Mouse (Mus musculus) liver, embryonic 11.5 days (tissue): ENCODE data around the gene Arpc4. TPM values are rescaled to one million over a fixed set of nuclear protein-coding genes. Genes with fewer than 3 reads are reported as not detected.
A peak's percentile ranks its signal among the peaks of the same experiment; 100 is the strongest.

Source experiments
- ATAC-seq: fragments of 200-750 bp; cut with Nextera tagmentation; replicated peaks from 2 replicates; pipeline ENCODE4 v1.8.0; 2017; ENCODE audit warnings: moderate number of reproducible peaks, mild to moderate bottlenecking, moderate TSS enrichment, moderate library complexity; ENCODE audit not compliant: low FRiP score
- DNase-seq: peaks from one replicate; pipeline ENCODE4 v3.0.0-alpha.2; 2017; ENCODE audit warnings: low spot score
- H3K27ac ChIP-seq: fragments of 300-500 bp; sonication (generic); 2 replicates; pipeline ENCODE4 v1.5.1; 2014; ENCODE audit warnings: mild to moderate bottlenecking, low read depth, low read length, control low read depth
- H3K27me3 ChIP-seq: fragments of 300-500 bp; sonication (generic); replicated peaks from 2 replicates; pipeline ENCODE4 v1.6.1; 2014; ENCODE audit warnings: low read length, mixed read lengths; ENCODE audit not compliant: control insufficient read depth, insufficient read depth
- H3K36me3 ChIP-seq: fragments of 300-500 bp; sonication (generic); 2 replicates; pipeline ENCODE4 v1.6.1; 2014; ENCODE audit warnings: mild to moderate bottlenecking, low read length, moderate library complexity, mixed read lengths; ENCODE audit not compliant: control insufficient read depth, insufficient read depth
- H3K4me1 ChIP-seq: fragments of 300-500 bp; sonication (generic); replicated peaks from 2 replicates; pipeline ENCODE4 v1.6.1; 2014; ENCODE audit warnings: low read length, mixed read lengths; ENCODE audit not compliant: control insufficient read depth, insufficient read depth
- H3K4me2 ChIP-seq: fragments of 300-500 bp; sonication (generic); 2 replicates; pipeline ENCODE4 v1.6.1; 2014; ENCODE audit warnings: mild to moderate bottlenecking, control low read depth, moderate library complexity
- H3K4me3 ChIP-seq: fragments of 300-500 bp; sonication (generic); 2 replicates; pipeline ENCODE4 v1.5.1; 2014; ENCODE audit warnings: low read depth, low read length, control low read depth
- H3K9ac ChIP-seq: fragments of 300-500 bp; sonication (generic); 2 replicates; pipeline ENCODE4 v1.6.1; 2014; ENCODE audit warnings: low read depth, low read length, control low read depth
- H3K9me3 ChIP-seq: fragments of 300-500 bp; sonication (generic); 2 replicates; pipeline ENCODE4 v1.6.1; 2016; ENCODE audit warnings: low read length, inconsistent platforms, mixed read lengths; ENCODE audit not compliant: control insufficient read depth
- WGBS: fragments of 180-500 bp; shearing (Covaris S2); extraction: QIAGEN DNeasy Blood & Tissue Kit; methylation state at CpG from one replicate; pipeline ENCODE4 v1.1.7; 2014; 5-methylcytosine and 5-hydroxymethylcytosine counted together
- polyA plus RNA-seq: library from polyadenylated mRNA; unstranded; fragments of >200 nt; fragmentation: Nextera tagmentation; extraction: Ambion mirVana; gene quantifications from 2 replicates; pipeline ENCODE4 v1.2.1, GENCODE M21; 2014

The Arpc4 gene
- polyA plus RNA-seq, 1 experiment from 2014 or later: 239 TPM

DNA sequence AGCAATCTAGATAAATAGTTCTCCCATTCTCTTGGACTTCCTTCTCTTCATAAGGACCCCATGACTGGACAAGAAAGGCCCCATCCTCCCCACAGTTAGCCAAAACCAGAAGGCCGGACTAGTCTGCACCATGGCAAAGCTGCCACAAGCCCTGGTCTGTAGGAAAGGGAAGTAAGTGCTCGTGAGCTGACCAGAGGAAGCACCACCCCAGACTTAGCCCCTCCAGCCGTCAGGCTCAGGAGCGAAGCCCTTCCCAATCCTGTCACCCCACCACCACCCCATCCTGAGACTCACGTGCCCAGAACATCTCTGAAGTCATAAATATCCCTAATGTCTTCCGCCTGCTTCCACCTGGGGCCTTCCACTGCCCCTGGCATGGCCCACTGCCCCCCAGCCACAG is 36.3 kb upstream of the Arpc4 start:
- ATAC-seq (no peak), DNase-seq (no peak)
- Histone ChIP-seq H3K9ac (0 out of 2 replicates have a peak overlapping the region, but pooled peaks have one; percentile 12), H3K4me1 (peaks cover 17% of the 10 kb centered on the region), H3K9me3 (no peaks in the 10 kb centered on the region), H3K4me3 (no peak overlapping the region), H3K27ac (peak overlapping the region; percentile 16; the same call in 1 of the 2 replicates), H3K36me3 (0 out of 2 replicates have a peak, but pooled peaks cover 2% of the 10 kb centered on the region), H3K27me3 (no peaks in the 10 kb centered on the region), H3K4me2 (peak overlapping the region; percentile 6; the same call in 1 of the 2 replicates)
- 63% methylated on average over 6 of the region's 6 CpGs for WGBS

- Histone ChIP-seq H3K4me2 (peak overlapping the region; percentile 86), H3K36me3 (0 out of 2 replicates have a peak, but pooled peaks cover 2% of the 10 kb centered on the region), H3K27me3 (no peaks in the 10 kb centered on the region), H3K9ac (no peak overlapping the region), H3K9me3 (no peaks in the 10 kb centered on the region), H3K4me1 (peaks cover 13% of the 10 kb centered on the region), H3K4me3 (no peak overlapping the region), H3K27ac (no peak overlapping the region)
- WGBS: 36% methylated on average over 4 of the region's 7 CpGs
- ATAC-seq (no peak), DNase-seq (no peak)
Observed at GRCm38 (mm10) chr6:113342297-113342696, 35.6 kb upstream of the Arpc4 start.

- Histone ChIP-seq H3K9ac (peak within 1 kb of the TSS; percentile 71), H3K36me3 (0 out of 2 replicates have a peak, but pooled peaks cover 2% of the 10 kb centered on the region), H3K4me3 (peak within 1 kb of the TSS; percentile 61), H3K27me3 (no peaks in the 10 kb centered on the region), H3K4me1 (peaks cover 13% of the 10 kb centered on the region), H3K4me2 (peak within 1 kb of the TSS; percentile 86), H3K9me3 (no peaks in the 10 kb centered on the region), H3K27ac (no peak within 1 kb of the TSS)
- peak; percentile 79 for ATAC-seq
- DNase-seq: peak; percentile 72
- WGBS: 17% methylated on average over 32 of the region's 32 CpGs
Observed at GRCm38 (mm10) chr6:113343177-113344092, 34.5 kb upstream of the Arpc4 start, which contains the start of gene Camk1. Gene Camk1, minus strand, starts transcription at chr6:113343984.

DNA sequence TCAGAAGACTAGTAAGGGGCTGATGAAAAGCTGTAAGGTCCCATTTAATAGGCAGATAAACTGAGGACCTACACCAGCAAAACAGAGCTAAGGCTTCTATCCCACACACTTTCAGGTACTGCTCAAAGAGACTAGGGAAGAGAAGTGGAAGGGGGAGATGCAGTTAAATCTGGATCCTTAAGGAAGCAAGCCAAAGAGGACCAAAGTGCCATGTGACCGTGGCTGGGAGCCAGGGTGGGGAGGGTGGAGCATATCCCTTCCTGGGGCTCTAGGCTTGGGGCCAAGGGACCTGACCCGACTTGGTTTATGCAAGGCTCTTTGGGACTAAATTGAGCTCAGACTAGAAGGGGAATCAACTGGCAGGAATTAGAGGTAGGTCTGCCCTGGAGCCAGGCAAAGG is 33.6 kb upstream of the Arpc4 start:
- no peak for ATAC-seq

DNA sequence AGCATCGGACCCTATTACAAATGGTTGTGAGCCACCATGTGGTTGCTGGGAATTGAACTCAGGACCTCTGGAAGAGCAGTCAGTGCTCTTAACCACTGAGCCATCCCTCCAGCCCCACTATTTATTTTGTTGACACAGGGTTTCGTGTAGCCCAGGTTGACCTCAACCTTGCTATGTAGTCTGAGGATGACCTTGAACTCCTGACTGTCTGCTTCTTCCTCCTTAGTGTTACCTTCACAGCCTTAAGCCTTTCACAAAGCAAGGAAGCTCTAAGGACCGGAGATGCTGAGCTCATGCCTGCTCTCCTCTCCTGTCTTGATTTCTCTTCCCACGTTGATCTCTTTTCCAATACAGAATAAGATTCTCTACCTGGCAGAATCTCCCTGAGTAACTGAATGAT is 31.0 kb upstream of the Arpc4 start:
- Histone ChIP-seq H3K27me3 (no peaks in the 10 kb centered on the region), H3K27ac (no peak overlapping the region)
- 75% methylated on average over 4 of the region's 4 CpGs for WGBS

More for the DNA sequence above, 33.6 kb upstream of the Arpc4 start:
- Histone ChIP-seq H3K27ac (no peak overlapping the region), H3K27me3 (no peaks in the 10 kb centered on the region), H3K4me2 (peak overlapping the region; percentile 86), H3K4me1 (peaks cover 13% of the 10 kb centered on the region), H3K36me3 (0 out of 2 replicates have a peak, but pooled peaks cover 2% of the 10 kb centered on the region), H3K9me3 (no peaks in the 10 kb centered on the region), H3K9ac (peak overlapping the region; percentile 71), H3K4me3 (no peak overlapping the region)
- DNase-seq: no peak
- 69% methylated on average over 2 of the region's 2 CpGs for WGBS

GRCm38 (mm10) chr6:113350538-113350937 is 27.4 kb upstream of the Arpc4 start:
- no peaks in the 10 kb centered on the region for H3K27me3 ChIP-seq
- H3K36me3 ChIP-seq: no peaks in the 10 kb centered on the region
- no peak overlapping the region for H3K4me2 ChIP-seq
- peaks cover 7% of the 10 kb centered on the region; the same call in 1 of the 2 replicates for H3K4me1 ChIP-seq
- no peak overlapping the region for H3K27ac ChIP-seq
- H3K9me3 ChIP-seq: no peaks in the 10 kb centered on the region
- no peak overlapping the region for H3K9ac ChIP-seq
- H3K4me3 ChIP-seq: no peak overlapping the region
- ATAC-seq: no peak
- no peak for DNase-seq

More for the DNA sequence above, 31.0 kb upstream of the Arpc4 start:
- Histone ChIP-seq H3K4me1 (peaks cover 16% of the 10 kb centered on the region), H3K4me3 (no peak overlapping the region), H3K4me2 (no peak overlapping the region), H3K36me3 (no peaks in the 10 kb centered on the region), H3K9me3 (no peaks in the 10 kb centered on the region), H3K9ac (no peak overlapping the region)
- ATAC-seq: no peak
- DNase-seq: no peak

DNA sequence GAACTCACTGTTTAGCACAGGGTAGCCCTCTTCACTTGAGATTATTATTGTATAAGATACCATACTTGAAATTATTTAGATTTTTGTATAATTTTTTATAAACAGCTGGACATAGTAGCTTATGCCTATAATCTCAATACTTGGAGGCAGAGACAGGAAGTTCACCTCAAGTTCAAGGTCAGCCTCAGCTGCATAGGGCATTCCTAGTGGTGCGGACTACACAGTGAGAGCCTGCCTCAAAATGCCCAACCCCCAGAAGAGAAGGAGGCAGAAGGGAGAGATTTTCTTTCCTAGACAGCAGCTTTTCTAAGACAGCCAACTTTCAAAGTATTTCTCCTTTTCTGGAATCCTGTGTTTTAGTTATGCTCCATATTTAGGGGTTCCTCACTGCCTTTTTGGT is 26.8 kb upstream of the Arpc4 start:
- H3K4me3 ChIP-seq: no peak overlapping the region
- H3K9ac ChIP-seq: no peak overlapping the region
- no peaks in the 10 kb centered on the region for H3K36me3 ChIP-seq
- H3K4me1 ChIP-seq: peaks cover 7% of the 10 kb centered on the region; the same call in 1 of the 2 replicates
- H3K27ac ChIP-seq: no peak overlapping the region
- 73% methylated on average over 1 of the region's 1 CpGs for WGBS
- no peaks in the 10 kb centered on the region for H3K27me3 ChIP-seq
- no peak overlapping the region for H3K4me2 ChIP-seq
- DNase-seq (no peak), ATAC-seq (no peak)
- no peaks in the 10 kb centered on the region for H3K9me3 ChIP-seq

GRCm38 (mm10) chr6:113351653-113352052 is 26.3 kb upstream of the Arpc4 start:
- 39% methylated on average over 10 of the region's 10 CpGs for WGBS
- Histone ChIP-seq H3K27ac (no peak overlapping the region), H3K27me3 (no peaks in the 10 kb centered on the region), H3K4me2 (no peak overlapping the region), H3K9me3 (no peaks in the 10 kb centered on the region), H3K9ac (no peak overlapping the region), H3K4me1 (peaks cover 7% of the 10 kb centered on the region; the same call in 1 of the 2 replicates), H3K36me3 (no peaks in the 10 kb centered on the region), H3K4me3 (no peak overlapping the region)
- no peak for ATAC-seq
- DNase-seq: no peak
